Mouse (Mus musculus) myocyte (in vitro differentiated cells): ENCODE results near the gene Snx29.

ENCODE experiments used
- POLR2A ChIP-seq: IDR thresholded peaks from one replicate; pipeline ENCODE4 v1.6.1; 2011; ENCODE audit warnings: low read depth, mild to moderate bottlenecking, control low read depth, moderate library complexity; ENCODE audit not compliant: insufficient read length
- USF1 ChIP-seq: IDR thresholded peaks from one replicate; pipeline ENCODE4 v1.6.1; 2011; ENCODE audit warnings: low read depth, mild to moderate bottlenecking, control low read depth, moderate library complexity

DNA sequence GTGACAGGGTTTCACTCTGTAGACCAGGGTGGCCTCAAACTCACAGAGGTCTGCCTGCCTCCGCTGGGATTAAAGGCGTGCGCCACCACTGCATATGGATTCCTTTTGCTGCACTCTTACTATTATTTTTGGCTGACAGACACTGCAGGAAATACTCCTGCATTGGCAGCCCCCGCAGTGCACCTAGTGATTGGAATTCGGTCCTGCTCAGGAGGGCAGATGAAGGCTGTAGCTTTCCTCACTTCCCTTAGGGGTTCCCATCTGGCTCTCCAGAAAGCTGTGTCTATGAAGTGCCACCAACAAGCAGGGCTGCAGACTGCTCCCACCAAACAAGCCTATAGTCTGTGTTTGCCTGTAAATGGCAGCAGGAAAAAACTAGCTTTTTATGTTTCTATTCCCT, 215.0 kb downstream of the Snx29 start:
- no peak for TF ChIP-seq POLR2A
- no peak for TF ChIP-seq USF1
